Mouse (Mus musculus) CH12.LX (cell line): ENCODE measurements around the gene Ltf. TPM values are rescaled to one million over a fixed set of nuclear protein-coding genes. Genes with fewer than 3 reads are reported as not detected.

Experiments
- DNase-seq: peaks from one replicate; pipeline ENCODE4 v3.0.0-alpha.2; 2013; ENCODE audit errors: extremely low read depth
- H3K27ac ChIP-seq: 2 replicates; pipeline ENCODE4 v1.5.1; 2012; ENCODE audit warnings: low read depth, mild to moderate bottlenecking, control low read depth, moderate library complexity; ENCODE audit not compliant: insufficient read depth
- H3K27me3 ChIP-seq: replicated peaks from 2 replicates; pipeline ENCODE3; 2012; ENCODE audit warnings: inconsistent platforms
- H3K36me3 ChIP-seq, 2 experiments: replicated peaks in 1 of 2; 2 replicates each; pipeline versions ENCODE3 to v1.6.1; 2012; ENCODE audit warnings: inconsistent platforms in 1 of 2, low read length in 1 of 2, mild to moderate bottlenecking in 1 of 2, mixed read lengths in 1 of 2, moderate library complexity in 1 of 2; ENCODE audit not compliant: control insufficient read depth in 1 of 2, insufficient read depth in 1 of 2
- H3K4me1 ChIP-seq, 2 experiments: 2 replicates each; pipeline ENCODE4 v1.6.1; 2012; ENCODE audit warnings: inconsistent platforms in 1 of 2, moderate library complexity in 1 of 2; ENCODE audit not compliant: insufficient read depth in 2 of 2, control insufficient read depth in 1 of 2
- H3K4me2 ChIP-seq: 2 replicates; pipeline ENCODE4 v1.6.1; 2012; ENCODE audit warnings: low read depth, mild to moderate bottlenecking, control low read depth; ENCODE audit not compliant: poor library complexity, insufficient read depth, severe bottlenecking
- H3K4me3 ChIP-seq, 3 experiments: fragments of 150-350 bp in 1 of 3; sonication (generic) in 1 of 3; replicated peaks in 1 of 3; 2 replicates each; pipeline versions ENCODE3 to v1.5.1; 2011 to 2012; ENCODE audit warnings: low read depth in 2 of 3, low read length in 2 of 3, mild to moderate bottlenecking in 2 of 3, moderate library complexity in 2 of 3, control low read depth in 1 of 3, improper control_type of control experiment in 1 of 3, inconsistent platforms in 1 of 3, mixed read lengths in 1 of 3; ENCODE audit not compliant: poor library complexity in 1 of 3
- H3K79me2 ChIP-seq: replicated peaks from 2 replicates; pipeline ENCODE4 v1.6.1; 2012; ENCODE audit warnings: mild to moderate bottlenecking, moderate library complexity; ENCODE audit not compliant: control insufficient read depth, poor library complexity, insufficient read depth, severe bottlenecking; ENCODE audit errors: extremely low read depth
- H3K9ac ChIP-seq: 2 replicates; pipeline ENCODE4 v1.6.1; 2012; ENCODE audit warnings: low read depth, mild to moderate bottlenecking, control low read depth, moderate library complexity; ENCODE audit not compliant: insufficient read depth
- H3K9me3 ChIP-seq: replicated peaks from 2 replicates; pipeline ENCODE3; 2012; ENCODE audit warnings: low read length, inconsistent platforms, mixed read lengths
- E2F4 ChIP-seq: IDR thresholded peaks from 2 replicates; pipeline ENCODE4 v1.6.1; 2011; ENCODE audit warnings: low read depth, low read length, improper control_type of control experiment; ENCODE audit not compliant: insufficient replicate concordance
- ELF1 ChIP-seq: IDR thresholded peaks from 2 replicates; pipeline ENCODE4 v1.6.1; 2014; ENCODE audit warnings: low read depth, mild to moderate bottlenecking, inconsistent platforms, low read length, improper control_type of control experiment
- JUND ChIP-seq: conservative IDR thresholded peaks from 2 replicates; pipeline ENCODE4 v1.6.1; 2011; ENCODE audit warnings: low read depth, low read length, improper control_type of control experiment
- KAT2A ChIP-seq: IDR thresholded peaks from 2 replicates; pipeline ENCODE4 v1.6.1; 2012; ENCODE audit warnings: low read length, improper control_type of control experiment, inconsistent platforms; ENCODE audit not compliant: insufficient replicate concordance
- MAFK ChIP-seq: IDR thresholded peaks from 2 replicates; pipeline ENCODE4 v1.6.1; 2011; ENCODE audit warnings: low read length, improper control_type of control experiment; ENCODE audit not compliant: insufficient replicate concordance
- MAX ChIP-seq: IDR thresholded peaks from 2 replicates; pipeline ENCODE4 v1.6.1; 2011; ENCODE audit warnings: low read length, improper control_type of control experiment
- MAZ ChIP-seq: IDR thresholded peaks from 2 replicates; pipeline ENCODE4 v1.6.1; 2012; ENCODE audit warnings: low read depth, mild to moderate bottlenecking, inconsistent platforms, low read length, improper control_type of control experiment, moderate library complexity
- MEF2A ChIP-seq: IDR thresholded peaks from 2 replicates; pipeline ENCODE4 v1.6.1; 2014; ENCODE audit warnings: low read depth, mild to moderate bottlenecking, inconsistent platforms, low read length, improper control_type of control experiment, borderline replicate concordance
- MXI1 ChIP-seq: IDR thresholded peaks from 2 replicates; pipeline ENCODE4 v1.6.1; 2011; ENCODE audit warnings: mild to moderate bottlenecking, low read depth, low read length, improper control_type of control experiment
- NELFE ChIP-seq: IDR thresholded peaks from 2 replicates; pipeline ENCODE4 v1.6.1; 2011; ENCODE audit warnings: low read depth, low read length, improper control_type of control experiment
- RAD21 ChIP-seq: IDR thresholded peaks from 2 replicates; pipeline ENCODE4 v1.6.1; 2011; ENCODE audit warnings: low read depth, mild to moderate bottlenecking, low read length, improper control_type of control experiment, moderate library complexity
- RCOR1 ChIP-seq: conservative IDR thresholded peaks from 2 replicates; pipeline ENCODE4 v1.6.1; 2012; ENCODE audit warnings: low read depth, mild to moderate bottlenecking, inconsistent platforms, low read length, improper control_type of control experiment
- TBP ChIP-seq: conservative IDR thresholded peaks from 2 replicates; pipeline ENCODE4 v1.6.1; 2011; ENCODE audit warnings: low read depth, low read length, improper control_type of control experiment
- TCF12 ChIP-seq: IDR thresholded peaks from 2 replicates; pipeline ENCODE4 v1.6.1; 2014; ENCODE audit warnings: low read depth, mild to moderate bottlenecking, inconsistent platforms, low read length, improper control_type of control experiment
- UBTF ChIP-seq: IDR thresholded peaks from 2 replicates; pipeline ENCODE4 v1.6.1; 2012; ENCODE audit warnings: low read depth, mild to moderate bottlenecking, inconsistent platforms, low read length, improper control_type of control experiment, moderate library complexity
- ZC3H11A ChIP-seq: IDR thresholded peaks from 2 replicates; pipeline ENCODE4 v1.6.1; 2012; ENCODE audit warnings: low read depth, mild to moderate bottlenecking, inconsistent platforms, low read length, improper control_type of control experiment
- ZMIZ1 ChIP-seq: IDR thresholded peaks from 2 replicates; pipeline ENCODE4 v1.6.1; 2012; ENCODE audit warnings: low read depth, mild to moderate bottlenecking, inconsistent platforms, low read length, improper control_type of control experiment
- dilution Hi-C: fragments of 300-500 bp; cut with MboI; formaldehyde crosslinking; loops from 2 replicates; pipeline ENCODE4 v1.14.3; 2020; ENCODE audit warnings: low sequenced_read_pairs; ENCODE audit not compliant: extremely low pct_unique_long_range_greater_than_20kb, extremely low pct_ligation_motif_present
- in situ Hi-C: fragments of 300-500 bp; cut with MboI; formaldehyde crosslinking; loops from 3 replicates; pipeline ENCODE4 v1.14.3; 2019; ENCODE audit warnings: low sequenced_read_pairs, low pct_ligation_motif_present, low pct_unique_long_range_greater_than_20kb, mixed read lengths
- polyA plus RNA-seq: library from polyadenylated mRNA; unstranded; fragments of >175 nt; gene quantifications from 2 replicates; pipeline ENCODE4 v1.2.1, GENCODE M21; 2012; ENCODE audit warnings: low read depth; ENCODE audit not compliant: insufficient read length
- total RNA-seq, 2 experiments: library from RNA; depleted of rRNA; stranded (reverse); fragments of 300-350 nt in 1 of 2; fragments of >200 nt in 1 of 2; gene quantifications; 2 replicates each; pipeline ENCODE4 v1.2.3; 2012 to 2014

Ltf gene
- total and polyA plus RNA-seq, 3 experiments: 0.08 TPM; not detected in 2

- peaks cover 10 to 42% of the 10 kb centered on the region in 2 experiments for H3K4me1 ChIP-seq
- in situ Hi-C loops: no loop called here
Measured at GRCm38 (mm10) chr9:111011550-111011949, 7.5 kb upstream of the Ltf start.

GRCm38 (mm10) chr9:111012041-111012440 lies 7.0 kb upstream of the Ltf start:
- dilution Hi-C loops (no loop called here), in situ Hi-C loops (no loop called here)
- Histone ChIP-seq H3K4me3 (no peak overlapping the region), H3K9ac (no peak overlapping the region), H3K9me3 (no peaks in the 10 kb centered on the region), H3K27me3 (no peaks in the 10 kb centered on the region), H3K36me3 (no peaks in the 10 kb centered on the region), H3K4me1 (peaks cover 10 to 44% of the 10 kb centered on the region in 2 experiments), H3K79me2 (no peaks in the 10 kb centered on the region), H3K27ac (no peak overlapping the region), H3K4me2 (no peak overlapping the region)
- DNase-seq: no peak
- TF ChIP-seq ZMIZ1 (no peak), JUND (no peak), RCOR1 (no peak), MXI1 (no peak), E2F4 (no peak), ZC3H11A (no peak), KAT2A (no peak), ELF1 (no peak), RAD21 (no peak), MAZ (no peak), UBTF (no peak), MAX (no peak), TBP (no peak), NELFE (no peak), TCF12 (no peak), MEF2A (no peak)

More at GRCm38 (mm10) chr9:111011550-111011949, 7.5 kb upstream of the Ltf start:
- no peak for TF ChIP-seq MAFK
- TF ChIP-seq MEF2A: peak; percentile 16; the same call in 1 of the 2 replicates
- dilution Hi-C loops: no loop called here
- no peaks in the 10 kb centered on the region for H3K9me3 ChIP-seq
- H3K79me2 ChIP-seq: no peaks in the 10 kb centered on the region
- no peak overlapping the region for H3K4me2 ChIP-seq
- no peaks in the 10 kb centered on the region for H3K27me3 ChIP-seq
- H3K36me3 ChIP-seq: no peaks in the 10 kb centered on the region
- no peak overlapping the region for H3K27ac ChIP-seq
- H3K9ac ChIP-seq: no peak overlapping the region
- no peak for DNase-seq
- H3K4me3 ChIP-seq: no peak overlapping the region
